Mouse (Mus musculus): ENCODE data around the gene Cnnm1.

Gene Cnnm1

DNA sequence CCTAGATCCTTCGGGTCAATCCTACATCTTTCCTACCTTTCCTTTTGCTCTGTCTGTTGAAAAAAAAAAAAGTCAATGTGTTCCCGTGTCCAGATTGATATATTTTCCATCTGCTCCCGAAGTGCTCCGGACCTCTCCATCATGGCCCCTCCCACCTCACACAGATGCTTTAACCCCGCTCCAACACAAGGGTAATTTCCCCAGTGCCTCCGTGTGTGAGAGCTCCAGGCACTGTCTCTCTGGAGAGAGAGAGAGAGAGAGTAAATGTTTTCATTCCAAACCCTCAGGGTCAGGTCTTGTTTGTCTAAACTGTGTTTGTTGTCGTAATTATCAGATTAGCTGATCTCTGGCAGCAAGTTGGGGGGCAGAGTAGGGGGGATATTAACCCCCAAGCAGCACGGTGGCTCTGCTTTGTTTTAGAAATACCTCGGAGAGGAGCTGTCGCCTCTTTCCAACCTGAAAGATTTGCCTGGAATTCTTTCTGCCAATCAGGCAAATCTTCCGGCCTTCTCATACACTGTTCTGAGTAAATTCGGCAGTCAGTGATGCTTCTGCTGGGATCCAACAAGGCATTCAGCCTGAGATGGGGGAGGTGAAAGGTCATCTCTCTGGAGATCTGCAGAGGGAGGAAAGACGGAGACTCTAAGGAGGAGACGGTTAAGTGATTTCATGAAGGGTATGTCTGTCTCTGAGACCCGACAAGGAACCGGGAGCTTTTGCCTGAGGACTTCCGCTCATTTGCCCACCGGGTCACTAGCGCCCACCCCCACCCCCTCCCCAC, 106.3 kb downstream of the Cnnm1 start:
- no peak for DNase-seq (ENCODE audit: low spot score)

Data from layer of hippocampus, adult 9-10 months (tissue).